Mouse (Mus musculus) monocyte, adult 5-6 weeks (primary cell): ENCODE measurements around the gene Cnp. TPM values are rescaled to one million over a fixed set of nuclear protein-coding genes. Genes with fewer than 3 reads are reported as not detected.
"Not testable (repeated sequence)": the region's sequence is repeated elsewhere in the genome, so short reads cannot be mapped to it uniquely, and the experiment has no call there.

Experiments used
- ATAC-seq: fragments of 153-309, 156-312 bp; replicated peaks from 2 replicates; pipeline ENCODE4 v1.8.0; 2017; ENCODE audit warnings: mild to moderate bottlenecking; ENCODE audit not compliant: low TSS enrichment, insufficient number of reproducible peaks, severe bottlenecking, poor library complexity, low FRiP score
- total RNA-seq: library from RNA; stranded (forward); fragments of 200-1000, 200-491, 200-594 nt; gene quantifications from 3 replicates; pipeline ENCODE4 v1.2.3, GENCODE M21; 2017

The Cnp gene
- 22.6 to 33.8 TPM (median 25.9 TPM) in 3 replicates for total RNA-seq

GRCm38 (mm10) chr11:100574708-100575483 lies at the start of gene Cnp:
Cnp (plus strand) TSS chr11:100574904.
- ATAC-seq, result 0 out of 2 replicates have a peak, but pooled peaks have one; percentile 14

- ATAC-seq, result no peak
Observed at GRCm38 (mm10) chr11:100524987-100525630, 49.6 kb upstream of the Cnp start.

- no peak for ATAC-seq
Observed at GRCm38 (mm10) chr11:100526052-100526816, 48.5 kb upstream of the Cnp start.

GRCm38 (mm10) chr11:100527066-100527457 lies 47.6 kb upstream of the Cnp start:
- ATAC-seq, result 0 out of 2 replicates have a peak, but pooled peaks have one; percentile 2

- peak; percentile 98 for ATAC-seq
Observed at GRCm38 (mm10) chr11:100527458-100528374, 47.0 kb upstream of the Cnp start, which contains the start of gene Acly. Acly (minus strand) TSS chr11:100528000.

- no peak for ATAC-seq
Observed at GRCm38 (mm10) chr11:100528375-100529165, 46.1 kb upstream of the Cnp start.

- ATAC-seq, result no peak
Observed at GRCm38 (mm10) chr11:100533871-100534270, 40.8 kb upstream of the Cnp start.

GRCm38 (mm10) chr11:100534411-100534810 lies 40.3 kb upstream of the Cnp start:
- ATAC-seq, result not testable (repeated sequence)

GRCm38 (mm10) chr11:100534821-100535220 lies 39.9 kb upstream of the Cnp start:
- not testable (repeated sequence) for ATAC-seq

- no peak for ATAC-seq
Observed at GRCm38 (mm10) chr11:100535996-100536395, 38.7 kb upstream of the Cnp start.

GRCm38 (mm10) chr11:100536466-100536865 lies 38.2 kb upstream of the Cnp start:
- ATAC-seq, result no peak

- ATAC-seq, result no peak
Observed at GRCm38 (mm10) chr11:100540966-100541365, 33.7 kb upstream of the Cnp start.

GRCm38 (mm10) chr11:100541577-100541976 lies 33.1 kb upstream of the Cnp start:
- no peak for ATAC-seq

GRCm38 (mm10) chr11:100544832-100545745 lies 29.6 kb upstream of the Cnp start, which contains the start of gene Ttc25:
Ttc25 (plus strand) TSS chr11:100545607.
- ATAC-seq, result peak; percentile 87

GRCm38 (mm10) chr11:100545746-100546085 lies 29.0 kb upstream of the Cnp start:
- no peak for ATAC-seq

- peak; percentile 69 for ATAC-seq
Observed at GRCm38 (mm10) chr11:100546955-100547354, 27.7 kb upstream of the Cnp start.

- no peak for ATAC-seq
Observed at GRCm38 (mm10) chr11:100548141-100548540, 26.6 kb upstream of the Cnp start.
